Mouse (Mus musculus) left cerebral cortex, adult 8-10 months (tissue): Measurements from ENCODE around the gene Abhd12. TPM values are rescaled to one million over a fixed set of nuclear protein-coding genes. Genes with fewer than 3 reads are reported as not detected.
"Not testable (repeated sequence)": the region's sequence is repeated elsewhere in the genome, so short reads cannot be mapped to it uniquely, and the experiment has no call there.

Experiments used
- DNase-seq, 2 experiments: peaks; one replicate each; pipeline ENCODE4 v3.0.0; 2022; ENCODE audit warnings: low spot score in 2 of 2
- total RNA-seq, 4 experiments: library from RNA; stranded (reverse); gene quantifications; 2 replicates each; pipeline ENCODE4 v1.2.4; 2022

Gene Abhd12
- total RNA-seq, 4 experiments from 2014 or later, result 309 to 333 (median 321) TPM

- DNase-seq, result peak; percentile 76 to 85
Observed at GRCm38 (mm10) chr2:150909429-150910039, 5.0 kb upstream of the Abhd12 start.

DNA sequence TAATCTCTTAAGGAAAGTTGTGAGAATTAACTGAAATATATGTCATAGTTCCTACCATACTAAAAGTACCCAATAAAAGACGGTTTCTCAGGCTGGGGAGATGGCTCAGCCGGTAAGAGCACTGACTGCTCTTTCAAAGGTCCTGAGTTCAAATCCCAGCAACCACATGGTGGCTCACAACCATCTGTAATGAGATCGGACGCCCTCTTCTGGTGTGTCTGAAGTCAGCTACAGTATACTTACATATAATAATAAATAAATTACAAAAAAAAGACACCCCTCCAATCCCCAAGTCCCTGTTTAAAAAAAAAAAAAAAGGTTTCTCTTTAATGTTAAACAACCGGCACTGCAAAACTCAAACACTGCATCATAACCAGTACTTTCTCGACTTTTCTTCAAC is 4.3 kb upstream of the Abhd12 start:
- not testable (repeated sequence) for DNase-seq

GRCm38 (mm10) chr2:150904936-150905450 is 452 bp upstream of the Abhd12 start, which contains the start of gene Gins1:
Gene Gins1 (plus strand): TSS chr2:150905400.
- DNase-seq, result no peak

- no peak for DNase-seq
Observed at GRCm38 (mm10) chr2:150902347-150902746, 2.2 kb downstream of the Abhd12 start.

- no peak for DNase-seq
Observed at GRCm38 (mm10) chr2:150900341-150900740, 4.2 kb downstream of the Abhd12 start.

GRCm38 (mm10) chr2:150895691-150896252 is 8.8 kb downstream of the Abhd12 start:
- DNase-seq, result no peak

- no peak for DNase-seq
Observed at GRCm38 (mm10) chr2:150894617-150895267, 9.8 kb downstream of the Abhd12 start.

DNA sequence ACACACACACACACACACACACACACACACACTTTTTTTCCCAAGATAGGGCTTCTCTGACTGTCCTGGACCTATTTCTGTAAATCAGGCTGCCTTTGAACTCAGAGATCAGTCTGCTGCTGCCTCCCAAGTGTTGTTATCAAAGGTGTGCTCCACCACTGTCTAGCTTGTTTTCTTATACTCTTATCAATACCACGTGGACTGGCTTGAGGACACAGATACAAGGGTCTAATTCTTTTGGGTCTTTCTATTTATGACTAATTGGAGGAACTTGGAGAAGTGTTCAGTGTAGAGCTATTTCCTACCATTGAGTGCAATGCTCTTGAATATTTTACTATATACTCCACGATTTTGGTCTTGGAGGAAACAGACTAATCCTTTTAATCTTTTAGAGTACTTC is 17.2 kb downstream of the Abhd12 start:
- DNase-seq, result no peak

DNA sequence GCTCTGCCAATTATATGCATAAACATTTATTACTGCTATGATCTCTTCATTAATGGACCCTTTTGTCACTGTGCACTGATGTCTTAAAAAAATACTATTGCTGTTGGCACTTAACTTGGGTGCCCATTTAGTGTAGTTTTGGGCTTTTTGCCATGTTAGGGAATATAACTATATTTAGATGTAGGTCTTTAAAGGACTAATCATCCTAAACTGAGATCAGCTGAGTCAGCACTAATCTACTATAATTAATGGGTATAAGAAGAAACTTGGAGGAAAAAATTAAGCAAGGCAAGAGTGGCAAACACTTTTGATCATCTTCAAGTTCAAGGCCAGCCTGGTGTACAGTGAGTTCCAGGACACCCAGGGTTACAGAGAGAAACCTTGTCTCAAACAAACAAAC is 18.2 kb downstream of the Abhd12 start:
- no peak for DNase-seq

DNA sequence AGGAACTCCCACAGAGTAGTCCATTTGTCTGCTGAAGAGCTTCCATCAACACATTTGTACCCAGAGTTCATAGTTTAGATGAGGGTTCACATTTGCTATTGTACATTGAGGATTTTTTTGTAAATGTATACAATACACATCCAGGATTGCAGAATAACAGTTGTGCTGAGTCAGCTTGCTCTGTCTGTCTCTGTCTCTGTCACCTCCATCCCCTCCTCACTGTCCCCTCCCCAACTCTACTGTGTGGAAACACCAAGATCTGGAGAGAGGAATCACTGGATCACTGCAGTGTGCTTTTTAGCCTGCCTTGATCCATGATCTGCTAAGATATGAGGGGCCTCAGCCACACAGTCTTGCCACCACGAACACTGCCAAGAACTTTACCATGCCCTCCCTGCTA is 18.7 kb downstream of the Abhd12 start:
- DNase-seq, result no peak

DNA sequence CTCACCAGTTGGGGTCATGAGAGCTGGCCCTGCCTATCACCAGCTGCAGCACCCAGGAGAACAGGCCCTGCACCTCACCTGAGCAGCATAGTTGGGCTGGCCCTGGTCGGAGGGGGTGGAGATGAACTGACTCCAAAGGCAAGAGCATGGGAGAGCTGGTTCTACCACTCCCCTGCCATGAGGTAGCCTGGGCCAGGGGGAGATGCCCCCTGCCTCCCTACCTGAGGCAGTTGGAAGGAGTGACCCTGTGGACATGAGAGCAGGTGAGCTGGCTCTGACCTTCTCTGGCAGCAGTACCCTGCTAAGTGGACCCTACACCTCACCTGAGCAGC is 19.8 kb downstream of the Abhd12 start:
- DNase-seq, result no peak

GRCm38 (mm10) chr2:150884075-150884778 is 20.3 kb downstream of the Abhd12 start:
- no peak for DNase-seq

GRCm38 (mm10) chr2:150877561-150877960 is 27.0 kb downstream of the Abhd12 start:
- DNase-seq, result no peak

- no peak for DNase-seq
Observed at GRCm38 (mm10) chr2:150875226-150875625, 29.3 kb downstream of the Abhd12 start.

DNA sequence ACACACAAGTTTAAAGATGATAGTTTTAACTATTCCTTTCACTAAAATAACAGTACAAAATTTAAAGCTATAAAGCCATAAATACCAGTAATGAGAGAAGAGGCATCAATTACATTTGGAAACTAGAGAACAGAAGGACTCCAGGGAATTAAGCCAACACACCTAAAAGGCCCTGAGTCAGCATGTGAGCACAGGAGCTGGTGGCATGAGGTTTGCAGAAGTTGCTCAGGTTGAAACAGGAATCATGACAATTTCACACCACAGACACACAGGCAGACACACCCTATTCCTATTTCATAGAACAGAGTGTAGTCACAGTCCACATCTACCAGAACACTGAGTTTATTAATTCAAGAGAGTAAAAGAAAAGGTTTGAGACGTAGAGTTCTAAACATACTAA is 30.0 kb downstream of the Abhd12 start:
- DNase-seq, result no peak

DNA sequence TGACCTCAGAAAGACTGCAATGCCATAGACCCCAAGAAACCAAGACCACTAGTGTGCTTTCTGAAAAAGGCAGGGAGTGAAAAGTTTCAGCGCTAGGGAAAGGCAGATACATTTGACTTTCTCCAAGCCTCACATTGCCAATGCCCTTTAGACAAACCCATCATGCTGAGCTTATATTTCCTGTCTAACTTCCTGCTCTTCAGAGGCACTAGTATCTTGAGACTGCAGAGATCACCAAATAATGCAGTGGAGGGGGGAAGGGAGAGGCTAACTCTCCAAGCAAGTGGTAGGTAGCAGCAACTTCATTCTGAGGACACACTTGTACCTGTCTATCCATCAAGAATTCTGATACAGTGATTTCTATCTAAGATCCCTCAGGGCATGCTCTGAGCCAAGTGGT is 35.1 kb downstream of the Abhd12 start:
- no peak for DNase-seq

DNA sequence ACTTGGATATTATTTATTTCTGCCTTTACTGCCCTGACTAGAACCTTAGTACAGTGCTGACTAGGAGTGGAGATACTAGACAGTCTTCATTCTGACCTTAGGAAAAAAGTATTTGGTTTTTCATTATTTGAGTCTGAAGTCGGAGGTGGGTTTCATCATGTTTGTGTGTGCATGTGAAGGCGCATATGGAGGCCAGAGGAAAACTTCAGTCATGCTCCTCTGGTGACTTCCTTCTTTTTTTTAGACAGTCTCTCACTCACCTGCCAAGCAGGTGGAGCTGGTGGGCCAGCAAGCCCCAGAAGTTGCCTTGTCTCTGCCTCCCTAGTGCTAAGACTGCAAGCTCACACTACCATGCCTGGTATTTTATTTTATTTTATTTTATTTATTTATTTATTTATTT is 37.5 kb downstream of the Abhd12 start:
- no peak for DNase-seq

DNA sequence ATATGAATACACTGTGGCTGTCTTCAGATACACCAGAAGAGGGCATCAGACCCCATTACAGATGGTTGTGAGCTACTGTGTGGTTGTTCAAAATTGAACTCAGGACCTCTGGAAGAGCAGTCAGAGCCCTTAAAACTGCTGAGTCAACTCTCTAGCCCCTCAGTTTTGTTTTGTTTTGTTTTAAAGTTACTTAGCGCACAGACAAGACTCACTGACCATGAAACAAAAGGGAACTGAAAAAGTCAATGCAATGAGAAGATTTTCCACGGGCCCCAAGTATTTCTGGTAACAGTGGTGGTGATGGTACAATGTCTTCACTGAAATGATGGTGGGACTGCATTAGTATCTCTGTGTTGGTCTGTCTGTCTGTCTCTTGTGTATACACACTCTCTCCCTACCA is 43.4 kb downstream of the Abhd12 start:
- DNase-seq, result no peak

DNA sequence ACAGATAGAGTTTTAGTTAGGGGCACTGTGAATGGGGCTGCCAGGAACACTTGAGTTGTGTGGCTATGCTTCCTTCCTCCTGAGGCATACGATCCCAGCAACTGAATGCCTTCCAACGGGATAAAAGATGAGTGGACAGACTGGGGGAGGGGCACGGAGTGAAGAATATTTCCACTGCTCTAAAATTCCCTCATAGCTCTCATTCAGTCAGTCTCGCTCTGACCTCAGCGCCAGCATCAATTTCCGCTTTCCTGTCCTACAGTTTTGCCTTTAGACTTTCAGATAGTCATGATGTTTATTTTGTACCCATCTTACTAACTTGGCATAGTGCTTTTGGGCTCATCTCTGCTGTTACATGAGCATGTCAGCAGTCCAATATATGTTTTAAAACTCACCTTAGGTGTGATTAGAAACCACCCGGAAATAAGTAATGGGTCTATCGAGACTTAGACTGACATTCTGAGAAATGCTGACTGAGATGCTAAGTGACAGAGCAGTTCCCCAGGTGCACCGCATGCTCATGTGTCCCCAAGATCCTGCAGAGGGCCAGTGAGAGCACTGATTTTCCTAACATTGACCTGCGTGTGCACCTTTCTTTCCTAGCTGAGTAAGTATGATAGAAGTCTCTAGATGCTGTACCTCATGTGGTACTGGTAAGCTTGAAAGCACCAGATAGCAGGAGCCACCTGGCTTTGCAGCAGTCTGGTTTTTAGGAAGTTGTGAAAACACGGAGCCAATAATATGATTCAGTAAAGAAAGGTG is 44.7 kb downstream of the Abhd12 start:
- DNase-seq, result no peak

GRCm38 (mm10) chr2:150858724-150859487 is 45.6 kb downstream of the Abhd12 start:
- no peak for DNase-seq

- DNase-seq, result no peak
Observed at GRCm38 (mm10) chr2:150855186-150855585, 49.4 kb downstream of the Abhd12 start.
